Mouse (Mus musculus) limb, embryonic 14.5 days (tissue): ENCODE results near the gene Smg9. TPM values are rescaled to one million over a fixed set of nuclear protein-coding genes. Genes with fewer than 3 reads are reported as not detected.

Experiments
- ATAC-seq: fragments of 200-750 bp; cut with Nextera tagmentation; 2 replicates; pipeline ENCODE4 v1.8.0; 2017; ENCODE audit warnings: low read depth, moderate number of reproducible peaks, moderate TSS enrichment; ENCODE audit not compliant: low FRiP score
- DNase-seq: peaks from one replicate; pipeline ENCODE4 v3.0.0-alpha.2; 2015; ENCODE audit warnings: low spot score
- H3K27ac ChIP-seq: fragments of 300-500 bp; sonication (generic); replicated peaks from 2 replicates; pipeline ENCODE4 v1.5.1; 2014; ENCODE audit warnings: low read depth, mild to moderate bottlenecking, low read length, moderate library complexity, mixed read lengths
- H3K27me3 ChIP-seq: fragments of 300-500 bp; sonication (generic); 2 replicates; pipeline ENCODE4 v1.6.1; 2014; ENCODE audit warnings: low read length, mixed read lengths; ENCODE audit not compliant: control insufficient read depth, insufficient read depth
- H3K36me3 ChIP-seq: fragments of 300-500 bp; sonication (generic); 2 replicates; pipeline ENCODE4 v1.6.1; 2014; ENCODE audit warnings: mild to moderate bottlenecking, low read length, moderate library complexity, mixed read lengths; ENCODE audit not compliant: control insufficient read depth, insufficient read depth
- H3K4me1 ChIP-seq: fragments of 300-500 bp; sonication (generic); 2 replicates; pipeline ENCODE4 v1.6.1; 2014; ENCODE audit warnings: antibody characterized with exemption, low read length, mixed read lengths; ENCODE audit not compliant: control insufficient read depth, insufficient read depth
- H3K4me2 ChIP-seq: fragments of 300-500 bp; sonication (generic); replicated peaks from 2 replicates; pipeline ENCODE4 v1.6.1; 2014; ENCODE audit warnings: low read depth, mild to moderate bottlenecking, low read length, moderate library complexity; ENCODE audit not compliant: severe bottlenecking
- H3K4me3 ChIP-seq: fragments of 300-500 bp; sonication (generic); replicated peaks from 2 replicates; pipeline ENCODE4 v1.5.1; 2014; ENCODE audit warnings: low read length
- H3K9ac ChIP-seq: fragments of 300-500 bp; sonication (generic); 2 replicates; pipeline ENCODE4 v1.6.1; 2014; ENCODE audit warnings: mild to moderate bottlenecking, low read depth, low read length, moderate library complexity; ENCODE audit not compliant: severe bottlenecking
- H3K9me3 ChIP-seq: fragments of 300-500 bp; sonication (generic); 2 replicates; pipeline ENCODE4 v1.6.1; 2016; ENCODE audit warnings: low read length; ENCODE audit not compliant: control insufficient read depth
- POLR2A ChIP-seq: fragments of 200-500 bp; IDR thresholded peaks from 2 replicates; pipeline ENCODE4 v1.8.0; 2012; ENCODE audit warnings: inconsistent platforms, mild to moderate bottlenecking, moderate library complexity, borderline replicate concordance; ENCODE audit not compliant: insufficient read depth, insufficient read length; ENCODE audit errors: extremely low read depth
- WGBS: fragments of 180-500 bp; shearing (Covaris S2); extraction: QIAGEN DNeasy Blood & Tissue Kit; methylation state at CpG from one replicate; pipeline ENCODE4 v1.1.7; 2014; 5-methylcytosine and 5-hydroxymethylcytosine counted together
- polyA plus RNA-seq, 2 experiments: library from polyadenylated mRNA; depleted of rRNA in 1 of 2; stranded (reverse) in 1 of 2; unstranded in 1 of 2; fragments of >200 nt; fragmentation: Nextera tagmentation in 1 of 2; extraction: Ambion mirVana in 1 of 2; gene quantifications; 2 replicates each; pipeline versions ENCODE4 v1.2.1 to v1.2.3; 2012 to 2014

The Smg9 gene
- polyA plus RNA-seq, 2 experiments, result 23.2 to 44.3 TPM

DNA sequence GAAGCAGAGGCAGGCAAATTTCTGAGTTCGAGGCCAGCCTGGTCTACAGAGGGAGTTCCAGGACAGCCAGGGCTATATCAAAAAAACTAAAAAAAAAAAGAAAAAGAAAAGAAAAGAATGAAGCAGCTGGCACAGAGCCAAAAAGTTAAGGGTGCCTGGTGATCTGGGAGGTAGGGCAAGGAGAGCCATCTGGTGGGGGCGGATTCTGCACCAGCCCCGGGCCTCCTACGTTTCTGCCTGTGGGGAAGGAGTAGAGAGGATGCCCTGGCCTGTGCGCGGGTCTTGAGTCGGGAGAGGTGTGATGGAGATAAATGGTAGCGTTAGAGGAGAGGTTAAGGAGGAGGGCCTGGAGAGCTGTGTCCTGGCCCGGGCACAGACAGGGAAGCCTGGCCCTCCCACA, 8.8 kb downstream of the Smg9 start:
- Histone ChIP-seq H3K9me3 (no peaks in the 10 kb centered on the region), H3K27ac (no peak overlapping the region), H3K36me3 (peaks cover 25% of the 10 kb centered on the region), H3K4me3 (no peak overlapping the region), H3K4me1 (0 out of 2 replicates have a peak, but pooled peaks cover 4% of the 10 kb centered on the region), H3K27me3 (no peaks in the 10 kb centered on the region), H3K4me2 (no peak overlapping the region), H3K9ac (no peak overlapping the region)
- 79% methylated on average over 9 of the region's 9 CpGs for WGBS
- TF ChIP-seq POLR2A, result no peak
- ATAC-seq (no peak), DNase-seq (no peak)

GRCm38 (mm10) chr7:24410123-24410522, 10.7 kb downstream of the Smg9 start:
- H3K4me3 ChIP-seq, result no peak overlapping the region
- no peaks in the 10 kb centered on the region for H3K9me3 ChIP-seq
- H3K36me3 ChIP-seq, result peaks cover 18% of the 10 kb centered on the region
- H3K4me1 ChIP-seq, result 0 out of 2 replicates have a peak, but pooled peaks cover 4% of the 10 kb centered on the region
- no peak overlapping the region for H3K9ac ChIP-seq
- no peak for TF ChIP-seq POLR2A
- 85% methylated on average over 6 of the region's 6 CpGs for WGBS
- no peak for DNase-seq
- no peaks in the 10 kb centered on the region for H3K27me3 ChIP-seq
- ATAC-seq, result no peak
- H3K27ac ChIP-seq, result no peak overlapping the region
- H3K4me2 ChIP-seq, result no peak overlapping the region

GRCm38 (mm10) chr7:24410831-24411230, 11.4 kb downstream of the Smg9 start:
- no peak for DNase-seq

GRCm38 (mm10) chr7:24413630-24414029, 14.2 kb downstream of the Smg9 start:
- H3K4me3 ChIP-seq, result no peak overlapping the region
- H3K27me3 ChIP-seq, result no peaks in the 10 kb centered on the region
- no peak overlapping the region for H3K9ac ChIP-seq
- no peaks in the 10 kb centered on the region for H3K9me3 ChIP-seq
- TF ChIP-seq POLR2A, result no peak
- ATAC-seq (no peak), DNase-seq (no peak)
- no peaks in the 10 kb centered on the region for H3K4me1 ChIP-seq
- H3K27ac ChIP-seq, result no peak overlapping the region
- 90% methylated on average over 3 of the region's 3 CpGs for WGBS
- H3K4me2 ChIP-seq, result no peak overlapping the region
- peaks cover 4% of the 10 kb centered on the region; the same call in 1 of the 2 replicates for H3K36me3 ChIP-seq

More at GRCm38 (mm10) chr7:24410831-24411230, 11.4 kb downstream of the Smg9 start:
- Histone ChIP-seq H3K4me3 (no peak overlapping the region), H3K4me1 (0 out of 2 replicates have a peak, but pooled peaks cover 4% of the 10 kb centered on the region), H3K27me3 (no peaks in the 10 kb centered on the region), H3K9ac (no peak overlapping the region), H3K4me2 (no peak overlapping the region), H3K9me3 (no peaks in the 10 kb centered on the region), H3K36me3 (peaks cover 11% of the 10 kb centered on the region), H3K27ac (no peak overlapping the region)
- no peak for TF ChIP-seq POLR2A
- no peak for ATAC-seq
- 83% methylated on average over 3 of the region's 3 CpGs for WGBS

DNA sequence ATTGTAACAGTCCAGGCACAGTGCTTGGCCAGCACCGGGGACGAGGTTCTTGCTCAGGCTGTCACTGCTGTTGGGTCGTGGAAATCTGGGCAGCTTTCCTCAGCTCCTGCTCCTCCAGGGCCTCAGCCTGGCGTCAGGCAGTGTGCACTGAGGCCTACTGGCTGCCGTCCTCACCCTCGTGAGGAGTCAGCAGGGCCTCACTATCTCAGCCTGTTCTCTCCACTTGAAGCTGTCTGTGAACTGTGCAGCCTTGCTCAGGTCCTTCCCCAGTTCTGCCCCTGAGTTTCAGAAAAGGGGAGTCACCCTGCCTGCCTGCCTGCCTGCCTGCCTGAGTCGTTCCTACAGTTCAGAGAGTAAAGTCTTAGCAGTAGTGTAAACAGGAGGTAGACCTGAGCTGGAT, 15.8 kb downstream of the Smg9 start:
- TF ChIP-seq POLR2A, result no peak
- Histone ChIP-seq H3K4me2 (no peak overlapping the region), H3K27me3 (no peaks in the 10 kb centered on the region), H3K27ac (no peak overlapping the region), H3K4me1 (no peaks in the 10 kb centered on the region), H3K9me3 (no peaks in the 10 kb centered on the region), H3K9ac (no peak overlapping the region), H3K36me3 (peaks cover 7% of the 10 kb centered on the region), H3K4me3 (no peak overlapping the region)
- ATAC-seq, result no peak
- WGBS, result 72% methylated on average over 7 of the region's 7 CpGs
- DNase-seq, result no peak

DNA sequence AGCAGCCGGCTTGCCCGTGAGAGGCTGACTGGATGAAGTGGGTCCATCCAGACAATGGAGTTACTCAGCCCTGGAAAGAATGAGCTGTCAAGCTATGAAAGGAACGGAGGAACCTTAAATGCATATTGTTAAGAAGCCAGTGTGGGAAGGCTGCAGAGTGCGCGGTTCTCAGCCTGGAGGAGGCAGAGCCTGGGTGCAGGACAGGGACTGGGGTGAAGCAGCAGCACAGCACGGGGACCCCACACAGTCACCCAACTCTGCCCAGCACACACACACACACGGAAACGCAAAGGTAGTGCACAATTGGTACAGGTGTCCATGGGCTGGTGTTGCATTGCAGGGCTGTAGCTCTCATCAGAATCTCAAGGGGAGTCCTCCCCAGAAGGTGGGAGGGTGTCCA, 20.2 kb downstream of the Smg9 start:
- no peak overlapping the region for H3K4me2 ChIP-seq
- no peaks in the 10 kb centered on the region for H3K9me3 ChIP-seq
- TF ChIP-seq POLR2A, result no peak
- ATAC-seq (no peak), DNase-seq (no peak)
- H3K27me3 ChIP-seq, result no peaks in the 10 kb centered on the region
- H3K9ac ChIP-seq, result no peak overlapping the region
- no peak overlapping the region for H3K4me3 ChIP-seq
- no peak overlapping the region for H3K27ac ChIP-seq
- H3K4me1 ChIP-seq, result no peaks in the 10 kb centered on the region
- H3K36me3 ChIP-seq, result peaks cover 41% of the 10 kb centered on the region
- 86% methylated on average over 8 of the region's 8 CpGs for WGBS
